In the genomic region with DNA sequence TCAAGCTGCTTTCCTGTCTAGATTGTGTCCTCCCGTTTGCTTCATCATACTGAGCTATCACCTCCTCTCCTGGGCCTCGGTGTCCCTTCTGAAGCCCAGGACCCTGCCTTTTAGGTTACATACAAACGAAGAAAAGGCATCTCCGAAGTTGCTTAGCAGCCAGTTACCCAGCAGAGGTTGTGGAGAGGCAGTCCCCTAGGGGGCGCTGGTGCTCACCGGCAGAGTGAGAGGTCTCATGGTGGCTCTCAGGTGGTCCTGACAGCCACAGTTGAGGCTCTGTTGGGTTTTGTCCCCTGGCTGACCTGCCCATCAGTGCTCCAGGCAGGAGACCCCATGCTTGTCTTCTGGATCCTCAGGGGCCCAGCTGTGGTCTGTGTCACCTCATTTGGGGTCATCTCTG, we compare ENCODE assay signal across 8 mouse cellular contexts.
DNase-seq lines count a peak whose midpoint lies in the region; ATAC-seq and TF ChIP-seq lines count a peak whose summit lies in the region.

No protein-coding gene starts in this region.

- no peak overlapping the region for H3K27ac ChIP-seq in forebrain, embryonic 10.5 days
- no peak overlapping the region for H3K27ac ChIP-seq in forebrain, embryonic 15.5 days (replicated peaks)
- H3K27ac ChIP-seq in left cerebral cortex, adult 2 months, result peak overlapping the region; percentile 33; the same call in 1 of the 2 replicates

- whole genome bisulfite sequencing in forebrain, embryonic 10.5 days, result 10% methylated on average over 6 of the region's 6 CpGs
- WGBS in forebrain, embryonic 15.5 days, result 8% methylated on average over 6 of the region's 6 CpGs

- H3K4me1 ChIP-seq in forebrain, embryonic 10.5 days, result peaks cover 20% of the 10 kb centered on the region
- H3K4me1 ChIP-seq in forebrain, embryonic 15.5 days, result peaks cover 9% of the 10 kb centered on the region; the same call in 1 of the 2 replicates

- no peaks in the 10 kb centered on the region for H3K9me3 ChIP-seq in forebrain, embryonic 10.5 days
- no peaks in the 10 kb centered on the region for H3K9me3 ChIP-seq in forebrain, embryonic 15.5 days

- DNase-seq in forebrain, embryonic 10.5 days (ENCODE audit: extremely low spot score, low spot score), result peak; percentile 70
- peak; percentile 58 for DNase-seq in urinary bladder, postnatal 25 days (ENCODE audit: low spot score)
- no peak for DNase-seq in urinary bladder, adult 2 months (ENCODE audit: low spot score)
- DNase-seq in frontal cortex, postnatal 36 days (ENCODE audit: low spot score in 2 of 2), result peak; percentile 66 to 67
- peak; percentile 58 to 76 for DNase-seq in left cerebral cortex, adult 2 months (ENCODE audit: extremely low spot score in 1 of 2, low spot score in 2 of 2)
- DNase-seq in neural tube, embryonic 10.5 days (ENCODE audit: extremely low spot score, low spot score), result peak; percentile 71
- DNase-seq in thymus, postnatal 14 days, result peak; percentile 65

- peaks cover 93% of the 10 kb centered on the region for H3K27me3 ChIP-seq in forebrain, embryonic 10.5 days (ENCODE audit: poor library complexity, severe bottlenecking)
- peaks cover 25% of the 10 kb centered on the region; the same call in 1 of the 2 replicates for H3K27me3 ChIP-seq in forebrain, embryonic 15.5 days

- intact Hi-C loops in left cerebral cortex, adult 2 months (cut with DNase I), result loop anchor here (10.0 kb wide), 1 partner anchor 175 kb away; no protein-coding TSS in a partner anchor

- H3K9ac ChIP-seq in forebrain, embryonic 15.5 days (replicated peaks), result no peak overlapping the region

- no peak overlapping the region for H3K4me3 ChIP-seq in forebrain, embryonic 10.5 days
- no peak overlapping the region for H3K4me3 ChIP-seq in forebrain, embryonic 15.5 days
- peak overlapping the region; percentile 22; the same call in 1 of the 2 replicates for H3K4me3 ChIP-seq in left cerebral cortex, adult 2 months

- H3K36me3 ChIP-seq in forebrain, embryonic 10.5 days (replicated peaks), result no peaks in the 10 kb centered on the region
- H3K36me3 ChIP-seq in forebrain, embryonic 15.5 days, result no peaks in the 10 kb centered on the region

- TF ChIP-seq CTCF in left cerebral cortex, adult 2 months (IDR thresholded peaks at IDR 0.05), result peak; percentile 85

- no peak overlapping the region for H3K4me2 ChIP-seq in forebrain, embryonic 15.5 days (replicated peaks)

- no peak for ATAC-seq in forebrain, embryonic 15.5 days (replicated peaks)
